Mouse (Mus musculus) thymus, postnatal 36 days (tissue): ENCODE results near the gene Gm4924.

Experiments
- DNase-seq, 2 experiments: peaks; one replicate each; pipeline ENCODE4 v3.0.0; 2022; ENCODE audit warnings: mixed read lengths in 2 of 2

Gene Gm4924

DNA sequence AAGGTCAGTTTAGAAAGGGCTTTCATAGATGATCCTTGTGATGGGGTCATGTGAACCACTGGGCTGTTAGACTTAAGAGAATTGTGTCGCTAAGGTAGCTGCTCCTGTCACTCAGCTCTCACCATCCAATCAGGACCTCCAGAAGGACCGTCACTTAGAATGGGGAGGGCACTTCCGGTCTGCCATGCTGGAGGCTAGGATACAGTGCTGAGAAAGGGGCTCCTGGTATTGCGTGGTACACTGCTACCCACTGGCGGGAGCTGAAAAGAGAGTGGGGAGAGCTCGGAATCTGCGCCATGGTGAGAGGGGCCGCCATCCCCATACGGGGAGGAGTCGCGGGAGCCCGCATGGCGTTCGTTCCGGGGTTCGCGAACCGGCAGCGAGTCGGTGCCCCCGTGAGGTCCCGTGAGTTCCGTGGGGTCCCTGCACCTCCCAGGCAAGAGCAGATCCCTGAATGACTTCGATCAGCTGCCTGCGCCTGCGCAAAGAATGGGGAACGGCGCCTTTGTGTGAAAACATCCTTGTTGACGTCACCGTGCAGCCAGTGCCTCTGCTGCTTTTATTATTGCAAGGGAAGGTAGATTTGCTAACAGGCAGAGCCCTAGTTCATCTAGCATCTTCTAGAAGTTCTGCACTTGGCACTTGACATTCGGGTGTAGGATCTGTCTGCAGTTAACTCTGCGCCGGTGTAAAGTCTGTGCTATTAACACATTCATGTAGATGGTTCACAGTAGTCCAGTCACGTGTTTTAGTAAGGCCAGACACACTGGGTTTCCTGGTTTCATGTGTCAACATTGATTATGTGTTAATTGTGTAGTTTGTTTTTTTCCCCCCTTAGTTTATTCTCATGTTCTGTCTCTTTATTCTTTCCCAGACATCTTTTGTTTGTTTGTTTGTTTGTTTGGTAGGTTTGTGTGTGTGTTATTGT is at the start of gene Gm4924:
Gm4924 (plus strand) TSS at position 173 of the 928 bp plus-strand sequence.
- peak; percentile 85 to 89 for DNase-seq

DNA sequence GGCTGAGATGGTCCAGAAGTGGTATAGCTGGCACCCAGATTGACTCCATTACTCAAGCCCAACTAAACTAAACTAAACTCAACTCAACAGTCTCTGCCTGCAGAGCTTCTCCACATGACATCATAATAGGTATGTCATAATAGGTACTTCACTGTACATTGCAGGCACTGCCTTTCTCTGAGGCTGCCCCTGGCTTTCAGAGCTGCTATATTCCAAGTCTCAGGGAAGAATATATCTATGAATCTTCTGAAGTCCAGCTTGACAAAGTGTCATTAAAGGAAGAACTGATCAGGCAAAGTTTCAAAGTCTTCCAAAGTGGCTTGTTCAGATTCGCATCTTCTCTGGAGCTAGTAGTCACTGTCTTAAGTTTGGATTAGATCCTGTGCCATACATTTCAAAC is 37.6 kb upstream of the Gm4924 start, which contains the start of gene 4932415D10Rik:
4932415D10Rik (minus strand) TSS at position 101 of the 400 bp plus-strand sequence.
- DNase-seq = no peak

- DNase-seq = no peak
These were observed 33.9 kb upstream of the Gm4924 start for GRCm38 (mm10) chr10:82320134-82320533.

GRCm38 (mm10) chr10:82329826-82330225 is 24.2 kb upstream of the Gm4924 start:
- DNase-seq = no peak

- DNase-seq = no peak
These were observed 1.3 kb downstream of the Gm4924 start for GRCm38 (mm10) chr10:82355401-82355800.

GRCm38 (mm10) chr10:82361911-82362310 is 7.9 kb downstream of the Gm4924 start:
- no peak for DNase-seq

GRCm38 (mm10) chr10:82382992-82383391 is 28.9 kb downstream of the Gm4924 start:
- no peak for DNase-seq

GRCm38 (mm10) chr10:82409511-82409910 is 55.5 kb downstream of the Gm4924 start:
- DNase-seq = no peak

DNA sequence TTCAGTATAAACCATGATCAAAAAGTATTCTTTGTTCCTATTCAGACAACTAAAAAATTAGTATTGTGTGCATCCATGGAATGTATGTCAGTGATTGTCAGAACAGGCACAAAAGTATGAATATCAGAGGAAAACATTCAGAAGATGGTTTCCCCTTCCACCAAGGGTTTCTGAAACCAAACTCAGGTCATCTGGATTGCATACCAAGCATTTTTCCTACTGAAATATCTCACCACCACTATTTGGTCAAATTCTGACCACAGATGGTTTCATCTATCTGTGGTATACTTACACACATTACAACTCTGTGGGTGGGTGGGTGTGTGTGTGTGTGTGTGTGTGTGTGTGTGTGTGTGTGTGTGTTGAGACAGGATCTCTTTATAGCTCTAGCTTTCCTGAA is 69.6 kb downstream of the Gm4924 start:
- no peak for DNase-seq
